Mouse (Mus musculus) stomach, embryonic 14.5 days (tissue): Measurements from ENCODE around the gene Lpar1. TPM values are rescaled to one million over a fixed set of nuclear protein-coding genes. Genes with fewer than 3 reads are reported as not detected.

Experiments
- ATAC-seq: fragments of 200-750 bp; cut with Nextera tagmentation; 2 replicates; pipeline ENCODE4 v1.8.0; 2017; ENCODE audit warnings: low read depth, moderate TSS enrichment; ENCODE audit not compliant: insufficient number of reproducible peaks, insufficient read depth, low FRiP score
- H3K27ac ChIP-seq: fragments of 300-500 bp; sonication (generic); 2 replicates; pipeline ENCODE4 v1.5.1; 2014; ENCODE audit warnings: mild to moderate bottlenecking, low read length, moderate library complexity, mixed read lengths
- H3K27me3 ChIP-seq: fragments of 300-500 bp; sonication (generic); 2 replicates; pipeline ENCODE4 v1.6.1; 2014; ENCODE audit warnings: low read length, control low read depth, mixed read lengths; ENCODE audit not compliant: control insufficient read depth, insufficient read depth
- H3K36me3 ChIP-seq: fragments of 300-500 bp; sonication (generic); 2 replicates; pipeline ENCODE4 v1.6.1; 2014; ENCODE audit warnings: mild to moderate bottlenecking, control low read depth, low read length, moderate library complexity, mixed read lengths; ENCODE audit not compliant: control insufficient read depth, insufficient read depth
- H3K4me1 ChIP-seq: fragments of 300-500 bp; sonication (generic); 2 replicates; pipeline ENCODE4 v1.6.1; 2014; ENCODE audit warnings: low read length, control low read depth, mixed read lengths; ENCODE audit not compliant: control insufficient read depth, insufficient read depth
- H3K4me2 ChIP-seq: fragments of 300-500 bp; sonication (generic); replicated peaks from 2 replicates; pipeline ENCODE4 v1.6.1; 2014; ENCODE audit warnings: low read depth, low read length, control low read depth
- H3K4me3 ChIP-seq: fragments of 300-500 bp; sonication (generic); 2 replicates; pipeline ENCODE4 v1.5.1; 2014; ENCODE audit warnings: low read depth, low read length, control low read depth
- H3K9ac ChIP-seq: fragments of 300-500 bp; sonication (generic); replicated peaks from 2 replicates; pipeline ENCODE4 v1.6.1; 2014; ENCODE audit warnings: low read depth, mild to moderate bottlenecking, control low read depth, low read length, moderate library complexity, mixed read lengths
- H3K9me3 ChIP-seq: fragments of 300-500 bp; sonication (generic); 2 replicates; pipeline ENCODE4 v1.6.1; 2016; ENCODE audit warnings: low read depth, low read length, control low read depth; ENCODE audit not compliant: control insufficient read depth
- WGBS: fragments of 180-500 bp; shearing (Covaris S2); extraction: QIAGEN DNeasy Blood & Tissue Kit; methylation state at CpG from one replicate; pipeline ENCODE4 v1.1.7; 2014; 5-methylcytosine and 5-hydroxymethylcytosine counted together
- polyA plus RNA-seq: library from polyadenylated mRNA; unstranded; fragments of >200 nt; fragmentation: Nextera tagmentation; extraction: Ambion mirVana; gene quantifications from 2 replicates; pipeline ENCODE4 v1.2.1, GENCODE M21; 2014

Gene Lpar1
- polyA plus RNA-seq, 1 experiment from 2014 or later = 92.6 TPM

DNA sequence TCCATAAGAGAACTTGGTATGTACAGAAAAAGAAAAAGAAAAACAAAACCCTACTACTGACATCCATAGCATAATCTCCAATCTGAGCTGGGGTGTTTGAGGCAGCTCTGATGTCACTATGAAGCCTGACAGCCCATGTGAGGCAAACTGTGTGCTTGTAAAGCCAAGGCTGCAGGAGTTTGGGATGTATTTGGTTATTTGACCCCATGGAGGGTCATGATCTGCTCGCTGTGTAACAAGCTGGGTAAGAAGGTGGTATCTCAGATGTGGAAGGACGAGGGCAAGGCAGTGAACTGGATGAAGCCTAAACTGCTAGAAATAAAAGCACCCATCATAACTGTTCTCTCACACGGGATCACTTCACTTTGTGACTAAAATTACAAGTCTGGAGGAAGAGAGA lies 21.4 kb downstream of the Lpar1 start:
- Histone ChIP-seq H3K4me3 (no peak overlapping the region), H3K4me1 (peaks cover 18% of the 10 kb centered on the region; the same call in 1 of the 2 replicates), H3K9me3 (no peaks in the 10 kb centered on the region), H3K4me2 (no peak overlapping the region), H3K9ac (no peak overlapping the region), H3K36me3 (no peaks in the 10 kb centered on the region; the same call in 1 of the 2 replicates), H3K27ac (no peak overlapping the region), H3K27me3 (no peaks in the 10 kb centered on the region)
- 77% methylated on average over 3 of the region's 3 CpGs for WGBS
- no peak for ATAC-seq

DNA sequence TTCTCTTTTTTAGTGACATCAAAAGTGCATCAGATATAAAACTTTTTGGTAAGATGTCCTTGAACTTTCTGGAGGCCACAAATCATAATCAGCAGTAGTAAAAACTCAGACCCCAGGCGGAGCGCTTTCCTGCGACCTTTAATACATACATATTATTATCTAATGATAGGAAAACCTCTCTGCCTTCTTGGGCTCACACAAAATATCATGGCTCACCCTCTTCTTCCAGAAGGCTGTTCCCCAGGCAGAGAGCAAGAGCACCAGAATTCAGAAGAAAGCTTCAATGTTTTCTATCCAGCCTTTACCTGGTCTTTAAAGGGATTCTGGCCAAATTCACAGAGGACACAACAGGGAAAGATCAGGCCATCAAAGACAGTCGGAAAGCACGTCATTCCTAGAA lies 23.0 kb downstream of the Lpar1 start:
- Histone ChIP-seq H3K9me3 (no peaks in the 10 kb centered on the region), H3K27me3 (no peaks in the 10 kb centered on the region), H3K4me1 (peaks cover 15% of the 10 kb centered on the region; the same call in 1 of the 2 replicates), H3K9ac (no peak overlapping the region), H3K4me2 (no peak overlapping the region), H3K27ac (no peak overlapping the region), H3K4me3 (no peak overlapping the region), H3K36me3 (no peaks in the 10 kb centered on the region; the same call in 1 of the 2 replicates)
- ATAC-seq = no peak
- 76% methylated on average over 5 of the region's 5 CpGs for WGBS

DNA sequence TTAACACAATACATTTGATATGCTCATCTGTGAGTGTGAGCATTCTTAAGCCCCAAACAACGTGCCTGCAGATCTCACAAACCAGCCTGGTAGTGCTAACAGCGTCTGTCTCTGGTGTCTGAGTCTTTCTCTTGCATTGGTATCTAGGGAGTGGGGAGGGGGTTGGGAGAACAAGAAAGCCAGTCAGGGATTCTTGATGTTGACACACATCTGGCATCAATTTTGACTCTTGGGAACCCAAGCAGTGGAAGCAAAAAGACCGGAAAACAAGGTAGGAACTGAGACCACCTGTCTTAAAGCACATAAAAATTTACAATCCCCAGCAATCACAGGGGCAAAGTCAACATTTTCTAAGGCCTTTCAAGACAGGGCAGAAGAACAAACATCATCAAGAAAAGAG lies 23.4 kb downstream of the Lpar1 start:
- H3K36me3 ChIP-seq = no peaks in the 10 kb centered on the region; the same call in 1 of the 2 replicates
- WGBS = 48% methylated on average over 3 of the region's 3 CpGs
- H3K4me1 ChIP-seq = peaks cover 15% of the 10 kb centered on the region; the same call in 1 of the 2 replicates
- ATAC-seq = no peak
- no peak overlapping the region for H3K4me2 ChIP-seq
- H3K4me3 ChIP-seq = no peak overlapping the region
- H3K9ac ChIP-seq = no peak overlapping the region
- H3K9me3 ChIP-seq = no peaks in the 10 kb centered on the region
- no peak overlapping the region for H3K27ac ChIP-seq
- H3K27me3 ChIP-seq = no peaks in the 10 kb centered on the region

DNA sequence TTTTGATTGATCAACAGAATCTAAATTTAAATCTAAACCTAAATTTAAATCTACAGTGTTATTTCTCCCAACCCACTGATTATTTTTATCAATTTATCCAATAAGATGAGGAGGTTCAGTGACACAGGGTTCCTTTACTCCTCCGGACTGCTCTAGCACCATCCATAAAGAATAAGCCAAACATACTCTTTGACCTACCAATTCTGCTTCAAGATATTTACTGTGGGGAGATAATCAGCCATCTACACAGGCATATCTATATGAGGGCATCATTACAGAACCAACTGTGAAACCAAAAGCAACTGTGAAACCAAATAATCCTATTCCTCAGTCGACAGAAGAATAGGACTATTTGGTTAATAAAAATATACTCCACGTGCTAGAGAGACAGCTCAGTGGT lies 25.8 kb downstream of the Lpar1 start:
- 0 out of 2 replicates have a peak, but pooled peaks cover 3% of the 10 kb centered on the region for H3K4me1 ChIP-seq
- no peaks in the 10 kb centered on the region for H3K9me3 ChIP-seq
- H3K36me3 ChIP-seq = no peaks in the 10 kb centered on the region; the same call in 1 of the 2 replicates
- no peak overlapping the region for H3K9ac ChIP-seq
- no peak overlapping the region for H3K4me2 ChIP-seq
- ATAC-seq = no peak
- H3K27me3 ChIP-seq = no peaks in the 10 kb centered on the region
- no peak overlapping the region for H3K4me3 ChIP-seq
- WGBS = 86% methylated on average over 3 of the region's 3 CpGs
- no peak overlapping the region for H3K27ac ChIP-seq

DNA sequence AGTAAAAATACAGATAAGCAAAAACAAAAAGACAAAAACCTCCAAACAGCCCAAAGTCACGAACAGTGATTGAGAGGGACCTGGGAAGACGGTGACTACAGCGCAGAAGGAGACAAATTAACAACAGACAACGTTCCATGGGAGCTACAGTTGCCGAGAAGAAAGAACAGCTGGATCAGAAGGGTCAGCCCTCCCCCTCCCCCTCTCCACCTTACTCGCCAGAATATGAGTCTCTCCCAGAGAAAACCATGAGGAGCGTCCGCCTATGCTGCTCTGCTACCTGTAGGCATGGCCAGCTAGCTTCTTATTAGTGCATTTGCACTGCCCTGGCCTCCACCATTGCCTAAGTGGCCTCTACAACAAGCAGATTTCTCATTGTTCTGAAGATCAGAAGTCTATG lies 32.6 kb downstream of the Lpar1 start:
- no peak for ATAC-seq
- H3K4me3 ChIP-seq = no peak overlapping the region
- no peak overlapping the region for H3K27ac ChIP-seq
- H3K4me1 ChIP-seq = peaks cover 6% of the 10 kb centered on the region; the same call in 1 of the 2 replicates
- H3K9me3 ChIP-seq = no peaks in the 10 kb centered on the region
- no peak overlapping the region for H3K4me2 ChIP-seq
- no peaks in the 10 kb centered on the region for H3K36me3 ChIP-seq
- no peaks in the 10 kb centered on the region for H3K27me3 ChIP-seq
- WGBS = 46% methylated on average over 8 of the region's 8 CpGs
- no peak overlapping the region for H3K9ac ChIP-seq

DNA sequence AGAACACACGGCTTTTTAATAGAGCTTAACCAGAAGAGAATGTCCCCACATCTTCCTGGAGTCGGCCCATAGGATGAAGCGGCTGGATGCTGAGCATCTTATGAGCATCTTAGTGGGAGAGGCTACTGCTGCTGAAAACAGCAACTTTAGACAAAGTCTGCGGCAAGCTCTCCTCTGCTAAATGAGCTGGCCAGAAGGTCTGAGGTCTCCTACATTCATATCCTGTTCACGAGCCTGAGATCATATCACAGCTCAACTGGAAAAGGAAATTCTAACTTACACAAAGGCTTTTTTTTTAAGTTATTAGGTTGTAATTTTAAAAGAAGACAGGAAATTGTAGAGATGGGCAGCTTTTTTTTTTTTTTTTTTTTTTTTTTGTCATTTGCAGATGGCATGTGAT lies 33.2 kb downstream of the Lpar1 start:
- WGBS = 79% methylated on average over 5 of the region's 5 CpGs
- Histone ChIP-seq H3K4me2 (no peak overlapping the region), H3K9ac (no peak overlapping the region), H3K4me1 (peaks cover 6% of the 10 kb centered on the region; the same call in 1 of the 2 replicates), H3K27ac (no peak overlapping the region), H3K27me3 (no peaks in the 10 kb centered on the region), H3K36me3 (no peaks in the 10 kb centered on the region), H3K9me3 (no peaks in the 10 kb centered on the region), H3K4me3 (no peak overlapping the region)
- ATAC-seq = no peak

DNA sequence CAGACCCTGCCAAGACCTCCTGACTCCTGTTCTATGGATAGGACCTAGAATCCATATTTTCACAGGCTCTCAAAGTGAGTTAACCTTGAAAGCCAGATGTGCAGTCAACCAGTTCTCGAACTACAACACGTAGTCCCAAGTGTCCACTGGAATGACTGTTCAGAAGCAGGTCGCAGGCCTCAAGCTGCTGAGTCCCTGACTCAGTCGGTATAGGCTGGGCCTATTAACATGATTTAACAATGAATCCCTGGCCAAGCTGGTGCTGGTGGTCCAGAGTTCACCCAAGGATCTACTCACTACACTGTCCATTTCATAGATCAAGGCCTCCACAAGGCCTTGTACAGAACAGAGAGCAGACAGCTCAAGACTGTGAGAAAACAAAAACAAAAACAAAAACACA lies 33.8 kb downstream of the Lpar1 start:
- Histone ChIP-seq H3K4me3 (no peak overlapping the region), H3K27ac (no peak overlapping the region), H3K4me1 (peaks cover 6% of the 10 kb centered on the region; the same call in 1 of the 2 replicates), H3K9ac (no peak overlapping the region), H3K27me3 (no peaks in the 10 kb centered on the region), H3K36me3 (no peaks in the 10 kb centered on the region), H3K9me3 (no peaks in the 10 kb centered on the region), H3K4me2 (no peak overlapping the region)
- no peak for ATAC-seq
- WGBS = 90% methylated on average over 4 of the region's 4 CpGs

DNA sequence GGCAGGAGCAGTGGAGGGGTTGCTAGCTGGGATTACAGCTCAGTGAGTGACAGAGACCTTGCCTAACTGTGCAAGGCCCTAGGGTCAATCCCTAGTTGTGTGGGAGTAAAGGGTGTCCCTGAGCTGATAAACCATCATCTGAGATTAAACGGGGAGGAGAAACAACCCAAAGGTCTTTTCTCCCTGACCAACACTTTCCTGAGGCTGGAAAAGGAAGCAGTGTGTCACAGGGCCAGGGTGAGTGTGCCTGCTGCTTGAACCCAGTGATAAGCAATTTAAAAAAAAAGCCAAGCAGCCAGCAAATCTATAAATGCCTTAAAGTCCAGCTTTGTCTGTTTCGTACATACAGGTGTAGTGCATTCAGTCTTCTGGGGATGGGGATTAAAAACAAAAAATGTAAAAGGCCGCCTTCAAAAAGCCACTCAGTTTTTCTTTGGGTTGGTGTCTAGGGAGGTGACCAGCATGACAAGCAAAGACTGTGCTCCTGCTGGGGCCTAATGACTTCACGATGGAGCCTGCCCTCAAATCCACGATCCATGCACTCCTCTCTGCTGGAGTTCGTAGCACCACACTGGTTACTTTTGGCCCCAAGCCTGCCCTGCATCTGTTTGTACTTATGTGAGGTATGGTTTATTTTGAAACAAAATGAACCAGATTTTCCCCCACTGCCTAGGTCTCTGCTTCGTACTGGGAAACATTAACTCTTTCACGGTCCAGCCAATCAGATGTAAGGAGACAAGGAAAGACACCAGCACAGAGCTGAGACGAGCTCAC lies 35.3 kb downstream of the Lpar1 start:
- no peak overlapping the region for H3K9ac ChIP-seq
- 50% methylated on average over 9 of the region's 9 CpGs for WGBS
- no peak overlapping the region for H3K4me2 ChIP-seq
- no peaks in the 10 kb centered on the region for H3K9me3 ChIP-seq
- peaks cover 6% of the 10 kb centered on the region; the same call in 1 of the 2 replicates for H3K4me1 ChIP-seq
- no peaks in the 10 kb centered on the region for H3K36me3 ChIP-seq
- ATAC-seq = no peak
- no peaks in the 10 kb centered on the region for H3K27me3 ChIP-seq
- H3K4me3 ChIP-seq = no peak overlapping the region
- no peak overlapping the region; the same call in 1 of the 2 replicates for H3K27ac ChIP-seq
